Mouse (Mus musculus) heart, adult 11 months (tissue): Measurements from ENCODE around the gene Rtf1.

Experiments
- DNase-seq: peaks from one replicate; pipeline ENCODE4 v3.0.0; 2022

Rtf1 gene

DNA sequence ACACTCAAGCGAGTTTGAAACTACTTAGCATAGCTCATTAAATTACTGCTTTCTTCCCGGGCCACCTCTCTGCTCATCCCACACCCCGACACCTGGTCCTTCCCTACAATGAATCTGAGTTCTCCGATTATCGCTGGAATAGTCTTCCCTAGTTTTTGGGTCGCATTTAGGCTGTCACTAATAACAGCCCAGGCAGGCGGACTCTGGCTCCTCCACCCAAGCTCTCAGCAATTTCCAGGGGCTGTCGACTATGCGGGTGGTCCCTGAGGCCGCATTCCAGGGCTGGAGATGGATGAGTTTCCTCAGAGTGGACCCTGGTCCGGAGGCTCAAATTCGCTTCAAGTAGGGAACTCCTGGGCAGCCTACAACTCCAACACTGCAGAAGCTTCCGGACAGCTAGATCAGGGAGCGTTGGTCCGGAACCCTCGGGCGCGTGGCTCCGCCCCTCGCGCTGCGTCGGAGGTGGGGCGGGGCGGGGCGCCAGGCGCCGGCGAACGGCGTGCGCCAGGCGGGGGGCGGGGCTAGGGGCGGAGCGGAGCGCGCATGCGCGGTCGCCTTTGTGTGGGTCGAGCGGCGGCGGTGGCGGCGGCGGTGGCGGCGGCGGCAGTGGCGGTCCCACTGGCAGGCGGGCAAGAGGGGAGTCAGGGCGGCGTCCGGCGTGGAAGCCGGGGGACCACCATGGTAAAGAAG, at the start of gene Rtf1:
Gene Rtf1, plus strand, starts transcription at position 544 of the 690 bp plus-strand sequence.
- peak; percentile 99 for DNase-seq

DNA sequence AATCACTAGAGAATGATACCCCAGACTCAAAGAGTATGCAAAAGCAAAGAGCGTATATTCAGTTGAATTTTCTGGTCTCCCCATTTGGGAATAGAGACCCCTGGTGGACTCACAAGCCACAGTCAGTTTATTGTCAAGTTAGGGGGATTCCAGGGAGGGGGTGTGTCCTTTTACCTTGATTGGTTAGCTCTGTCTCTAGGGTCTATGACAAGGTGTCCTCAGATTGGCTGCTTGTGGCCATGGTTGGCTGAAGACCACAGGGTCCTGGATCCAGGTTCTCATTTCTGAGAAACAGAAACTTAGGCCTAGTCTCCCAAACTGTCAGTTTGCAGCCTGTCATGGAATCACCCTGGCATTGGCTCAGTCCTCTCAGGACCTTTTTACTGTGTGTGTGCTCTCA, 38.1 kb upstream of the Rtf1 start:
- peak; percentile 61 for DNase-seq

DNA sequence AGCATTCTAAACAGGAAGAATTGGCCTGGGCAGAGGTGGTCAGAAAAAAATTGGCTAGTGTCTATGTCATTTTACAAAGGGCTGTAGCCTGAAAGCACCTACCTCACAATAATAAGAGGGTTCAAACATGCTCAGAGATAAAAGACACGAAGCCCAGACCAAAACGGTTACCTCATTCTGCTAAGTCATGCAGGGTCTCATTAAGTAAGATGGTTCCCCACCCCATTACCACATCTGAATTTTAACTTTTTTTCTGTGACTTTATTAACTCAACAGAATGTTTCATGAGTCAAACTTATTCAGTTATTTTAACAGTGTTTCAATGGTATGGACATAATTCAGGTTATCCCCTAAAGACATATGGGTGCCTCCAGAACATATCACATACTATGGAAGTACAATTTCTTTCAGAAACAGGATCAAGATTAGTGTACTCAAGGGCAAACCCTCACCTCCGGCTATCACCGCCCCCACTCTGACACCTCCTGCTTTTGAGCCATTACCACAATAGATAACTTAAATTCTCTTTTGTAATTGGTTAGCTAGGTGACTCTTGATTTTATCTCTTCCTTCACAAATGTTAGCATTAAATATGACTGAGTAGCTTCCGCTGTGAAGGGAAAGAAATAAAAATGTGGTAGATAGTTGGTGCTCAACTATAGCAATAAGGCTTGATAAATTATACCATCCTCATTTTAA, 33.5 kb upstream of the Rtf1 start:
- DNase-seq, result no peak

DNA sequence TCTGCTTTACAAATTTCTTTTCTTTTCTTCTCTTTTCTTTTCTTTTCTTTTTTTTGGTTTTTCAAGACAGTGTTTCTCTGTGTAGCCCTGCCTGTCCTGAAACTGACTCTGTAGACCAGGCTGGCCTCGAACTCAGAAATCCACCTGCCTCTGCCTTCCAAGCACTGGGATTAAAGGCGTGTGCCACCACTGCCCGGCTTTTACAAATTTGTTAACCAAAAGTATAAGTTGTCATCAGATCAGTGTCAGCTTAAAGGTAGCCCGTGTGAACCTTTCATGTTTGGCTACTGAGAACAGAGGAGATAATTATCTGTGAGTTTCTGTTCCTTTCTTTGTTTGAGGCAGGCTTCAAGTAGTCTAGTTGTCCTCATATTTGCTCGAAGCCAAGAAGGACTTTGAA, 30.6 kb upstream of the Rtf1 start:
- DNase-seq, result peak; percentile 15

DNA sequence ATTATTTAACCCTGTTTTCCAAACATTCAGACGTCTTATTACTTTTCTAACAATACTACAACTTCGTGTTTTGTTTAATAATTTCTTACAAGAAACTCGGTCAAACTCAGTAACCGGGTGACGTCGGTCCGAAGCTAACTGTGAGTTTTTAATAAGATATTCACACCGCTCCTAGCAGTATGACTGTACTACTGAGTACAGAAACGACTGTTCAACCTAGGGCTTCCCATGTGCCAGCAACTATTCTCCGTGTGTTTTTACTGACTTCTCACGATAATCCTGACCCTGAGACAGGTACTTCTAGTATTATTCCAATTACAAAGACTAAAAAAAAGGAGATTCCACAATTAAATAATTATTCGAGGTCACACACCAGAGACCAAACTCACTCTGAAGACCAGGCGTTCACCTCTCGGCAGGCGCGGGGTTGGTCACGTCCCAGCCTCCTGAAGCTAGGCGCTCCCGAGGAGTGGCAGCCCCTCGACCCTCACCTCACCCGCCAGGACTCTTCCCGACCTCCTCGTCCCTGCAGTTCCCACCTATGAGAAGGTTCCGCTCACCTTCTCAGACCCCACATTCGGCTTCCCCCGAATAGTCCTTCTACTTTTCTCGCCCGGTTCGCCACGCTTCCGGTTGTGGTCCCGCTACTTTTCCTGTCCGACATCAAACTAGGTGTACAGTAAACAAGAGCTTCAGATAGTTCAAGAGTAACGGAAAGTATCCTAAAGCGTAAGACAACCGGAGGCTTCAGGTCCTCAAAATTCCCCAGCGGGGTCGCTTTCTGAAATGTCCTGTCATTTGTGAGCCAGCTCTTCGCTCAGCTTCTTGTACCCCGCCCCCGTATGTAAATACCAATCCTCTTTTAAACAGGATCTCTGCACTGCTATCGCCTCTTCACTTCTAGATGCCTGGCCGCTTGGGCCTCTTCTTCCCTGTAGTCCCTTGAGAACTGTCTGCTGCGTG, 12.4 kb upstream of the Rtf1 start, which contains the start of gene Ndufaf1:
Gene Ndufaf1, minus strand, starts transcription at position 608 of the 963 bp plus-strand sequence.
- peak; percentile 96 for DNase-seq

DNA sequence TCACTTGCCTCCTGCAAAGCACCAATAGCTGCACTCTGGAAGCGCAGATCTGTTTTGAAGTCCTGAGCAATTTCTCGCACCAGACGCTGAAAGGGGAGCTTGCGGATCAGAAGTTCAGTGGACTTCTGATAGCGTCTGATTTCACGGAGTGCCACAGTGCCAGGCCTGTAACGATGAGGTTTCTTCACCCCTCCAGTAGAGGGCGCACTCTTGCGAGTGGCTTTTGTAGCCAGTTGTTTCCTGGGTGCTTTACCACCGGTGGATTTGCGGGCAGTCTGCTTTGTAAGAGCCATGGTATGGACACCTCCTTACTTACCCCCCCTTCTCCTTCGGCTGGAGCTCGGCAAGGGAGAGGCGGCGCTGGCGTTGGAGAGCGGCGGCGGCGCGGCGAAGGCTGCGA, 9.1 kb upstream of the Rtf1 start:
- DNase-seq, result peak; percentile 33

DNA sequence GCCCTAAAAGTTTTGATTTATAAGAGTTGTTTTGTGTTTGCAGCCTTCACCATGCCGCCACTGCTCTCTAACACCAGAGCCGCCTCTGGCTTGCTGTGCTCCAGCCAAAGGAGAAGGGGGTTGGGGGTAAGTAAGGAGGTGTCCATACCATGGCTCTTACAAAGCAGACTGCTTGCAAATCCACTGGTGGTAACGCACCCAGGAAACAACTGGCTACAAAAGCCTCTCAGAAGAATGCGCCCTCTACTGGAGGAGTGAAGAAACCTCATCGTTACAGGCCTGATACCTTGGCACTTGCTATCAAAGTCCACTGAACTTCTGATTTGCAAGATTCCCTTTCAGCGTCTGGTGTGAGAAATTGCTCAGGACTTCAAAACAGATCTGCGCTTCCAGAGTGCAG, 5.9 kb upstream of the Rtf1 start:
- DNase-seq, result peak; percentile 60

DNA sequence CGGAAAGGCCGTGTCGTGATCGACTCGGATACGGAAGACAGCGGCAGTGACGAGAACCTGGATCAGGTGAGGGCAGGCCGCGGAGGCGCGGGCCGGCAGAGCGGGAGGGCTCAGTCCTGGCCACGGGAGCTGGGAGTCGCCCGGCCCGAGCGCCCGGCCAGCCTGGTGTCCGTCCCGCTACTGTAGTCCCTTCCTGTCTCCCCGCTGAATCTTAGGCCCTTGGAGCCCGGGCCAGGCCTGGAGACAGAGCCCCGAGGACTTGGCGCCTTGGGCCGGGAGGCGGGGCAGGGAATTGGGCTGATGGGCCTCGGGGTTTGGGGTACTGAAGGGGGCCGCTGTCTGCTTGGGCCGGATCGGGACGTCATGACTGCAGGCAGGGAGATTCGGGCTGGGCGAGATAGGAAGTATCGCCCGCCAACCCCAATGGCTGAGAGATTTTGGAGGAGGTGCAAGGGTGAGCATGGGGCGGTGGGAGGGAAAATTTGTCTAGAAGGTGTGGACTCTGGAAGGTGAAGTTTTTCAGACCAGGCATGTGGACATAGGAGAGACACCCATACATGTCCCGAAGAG, 432 bp downstream of the Rtf1 start:
- DNase-seq, result no peak

DNA sequence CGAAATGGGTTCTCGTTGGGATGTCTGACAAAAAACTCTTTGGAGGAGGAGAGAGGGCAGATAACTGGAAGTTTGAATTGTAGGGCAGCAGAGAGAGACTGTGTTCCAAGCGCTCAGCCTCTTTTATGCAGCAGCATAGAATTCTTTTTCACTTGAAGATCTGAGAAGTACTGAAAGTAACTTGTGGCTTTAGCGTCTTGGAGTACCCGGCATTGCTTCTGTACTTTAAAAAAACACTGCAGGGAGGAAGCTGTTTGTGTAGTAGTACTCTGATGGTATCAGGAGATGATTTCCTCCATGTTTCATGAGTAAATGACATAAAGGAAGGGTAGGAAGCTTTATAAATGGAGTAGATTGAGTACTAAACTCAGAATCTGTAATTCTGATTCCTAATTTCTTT, 963 bp downstream of the Rtf1 start:
- no peak for DNase-seq

DNA sequence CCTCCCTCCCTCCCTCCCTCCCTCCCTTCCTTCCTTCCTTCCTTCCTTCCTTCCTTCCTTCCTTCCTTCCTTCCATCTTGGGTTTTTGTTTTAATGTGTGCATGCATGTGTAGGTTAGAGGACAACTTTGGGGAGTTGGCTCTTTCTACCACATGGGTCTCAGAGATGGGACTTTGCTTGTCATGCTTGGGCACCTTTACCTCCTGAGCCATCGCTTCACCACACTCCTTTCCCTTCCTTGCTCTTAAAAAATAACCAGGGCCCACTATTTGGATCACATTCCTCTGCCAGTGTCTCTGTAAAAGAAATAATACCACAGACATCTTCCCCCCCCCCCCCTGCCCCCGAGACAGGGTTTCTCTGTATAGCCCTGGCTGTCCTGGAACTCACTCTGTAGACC, 8.8 kb downstream of the Rtf1 start:
- DNase-seq, result no peak

DNA sequence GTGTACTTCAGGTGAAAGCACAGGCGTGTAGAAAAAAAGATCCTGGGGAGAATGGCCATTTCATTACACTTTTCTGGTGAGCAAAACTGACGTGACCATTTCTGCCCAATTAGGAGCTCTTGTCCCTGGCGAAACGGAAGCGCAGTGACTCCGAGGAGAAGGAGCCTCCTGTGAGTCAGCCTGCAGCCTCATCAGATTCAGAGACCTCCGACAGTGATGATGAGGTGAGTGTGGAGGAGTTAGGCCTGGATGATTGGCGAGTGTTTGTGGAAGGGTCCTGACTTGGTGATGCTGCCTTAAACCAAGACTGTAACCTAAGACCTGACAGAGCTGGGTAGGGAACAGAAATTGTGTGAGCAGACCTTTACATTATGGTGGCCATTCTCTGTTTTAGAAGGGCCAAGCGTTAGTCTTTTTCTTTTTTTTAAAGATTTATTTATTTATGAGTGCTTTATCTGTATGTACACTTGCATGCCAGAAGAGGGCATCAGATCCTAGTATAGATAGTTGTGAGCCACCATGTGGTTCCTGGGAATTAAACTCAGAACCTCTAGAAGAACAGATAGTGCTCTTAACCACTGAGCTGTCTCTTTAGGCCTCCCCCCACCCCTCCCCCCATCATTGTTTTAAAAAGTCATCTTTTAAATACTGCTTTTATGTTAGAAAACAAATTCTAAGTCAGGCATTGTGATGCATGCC, 17.3 kb downstream of the Rtf1 start:
- DNase-seq, result peak; percentile 52

DNA sequence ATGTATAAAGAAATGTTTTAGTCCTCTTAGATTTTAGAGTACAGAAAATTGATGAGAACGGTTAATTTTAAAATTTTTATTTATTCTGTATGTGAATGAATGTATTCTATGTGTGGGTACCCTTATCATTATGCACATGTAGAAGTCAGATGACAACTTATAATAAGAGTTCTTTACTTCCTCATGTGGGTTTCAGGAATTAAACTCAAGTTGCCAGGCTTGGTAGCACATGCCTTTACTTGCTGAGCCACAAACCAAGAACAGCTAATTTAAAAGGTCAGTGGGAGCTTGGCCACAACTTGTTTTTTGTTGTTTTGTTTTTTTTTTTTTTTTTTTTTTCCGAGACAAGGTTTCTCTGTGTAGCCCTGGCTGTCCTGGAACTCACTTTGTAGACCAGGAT, 20.0 kb downstream of the Rtf1 start:
- no peak for DNase-seq

DNA sequence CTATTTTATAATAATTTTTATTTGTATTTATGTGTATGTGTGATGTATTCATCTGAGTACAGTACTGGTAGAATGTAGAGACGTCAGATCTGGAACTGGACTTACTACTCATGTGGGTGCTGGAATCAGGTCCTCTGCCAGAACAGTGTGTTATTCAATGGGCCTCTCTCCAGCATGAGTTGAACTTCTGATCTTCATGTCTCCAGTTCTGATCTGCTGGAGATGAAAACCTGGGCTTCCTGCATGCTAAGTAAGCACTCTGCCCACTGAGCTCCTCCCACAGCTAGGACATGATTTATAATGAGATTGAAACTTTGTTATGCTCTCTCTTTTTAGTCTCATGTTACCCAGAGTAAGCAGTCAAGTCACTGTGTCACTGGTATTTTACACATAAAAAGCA, 21.2 kb downstream of the Rtf1 start:
- peak; percentile 33 for DNase-seq

DNA sequence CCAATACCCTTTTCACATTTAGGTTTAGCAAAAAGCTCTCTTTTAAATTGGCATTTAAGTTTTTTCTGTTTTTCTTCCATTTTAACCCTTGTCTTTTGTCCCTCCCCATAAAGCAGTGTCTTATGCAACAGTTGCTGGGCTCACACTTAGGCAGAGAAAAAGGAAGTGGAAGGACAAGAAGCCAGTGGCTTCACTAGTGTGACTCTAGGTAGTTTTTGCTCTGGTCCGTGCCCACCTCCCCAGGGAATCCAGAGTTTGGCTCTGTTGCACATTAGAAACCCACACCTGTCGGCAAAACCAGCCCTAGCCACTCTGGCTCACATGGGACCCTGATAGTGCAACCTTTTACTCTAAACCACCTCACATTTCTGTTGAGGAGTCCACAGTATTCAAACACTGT, 23.6 kb downstream of the Rtf1 start:
- peak; percentile 72 for DNase-seq

DNA sequence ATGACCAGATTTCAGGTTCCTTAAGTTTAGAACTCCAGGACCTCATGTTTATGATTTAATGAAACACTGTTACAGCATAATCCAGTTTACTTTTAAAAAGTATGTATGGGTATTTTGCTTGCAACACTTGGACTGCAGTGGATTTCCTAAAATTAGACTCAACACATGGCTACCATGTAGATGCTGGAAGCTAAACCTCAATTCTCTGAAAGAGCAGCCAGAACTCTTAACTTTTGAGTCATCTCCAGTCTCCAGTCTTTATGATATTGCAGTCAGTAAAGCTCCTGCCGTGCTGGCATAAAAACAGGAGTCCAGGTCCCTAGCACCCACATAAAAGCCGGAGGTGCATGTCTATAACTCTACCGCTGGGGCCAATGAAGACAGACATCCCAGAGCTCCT, 25.1 kb downstream of the Rtf1 start:
- no peak for DNase-seq

DNA sequence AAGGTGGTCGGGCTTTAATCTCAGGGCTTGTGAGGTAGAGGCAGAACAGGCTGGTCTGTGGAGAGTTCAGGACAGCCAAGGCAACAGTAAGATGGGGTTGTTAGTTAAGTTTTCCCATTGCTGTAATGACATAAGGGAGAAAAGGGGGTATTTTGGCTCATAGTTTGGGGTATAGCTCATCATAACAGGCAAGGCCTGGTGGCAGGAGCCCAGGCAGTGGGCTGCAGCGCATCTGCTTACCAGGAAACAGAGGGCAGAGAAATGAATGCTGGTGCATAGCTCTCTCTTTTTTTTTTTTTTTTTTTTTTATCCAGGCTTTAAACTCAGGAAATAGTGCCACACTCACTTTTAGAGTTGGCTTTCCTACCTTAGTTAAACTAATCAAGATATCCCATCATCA, 28.3 kb downstream of the Rtf1 start:
- peak; percentile 79 for DNase-seq

DNA sequence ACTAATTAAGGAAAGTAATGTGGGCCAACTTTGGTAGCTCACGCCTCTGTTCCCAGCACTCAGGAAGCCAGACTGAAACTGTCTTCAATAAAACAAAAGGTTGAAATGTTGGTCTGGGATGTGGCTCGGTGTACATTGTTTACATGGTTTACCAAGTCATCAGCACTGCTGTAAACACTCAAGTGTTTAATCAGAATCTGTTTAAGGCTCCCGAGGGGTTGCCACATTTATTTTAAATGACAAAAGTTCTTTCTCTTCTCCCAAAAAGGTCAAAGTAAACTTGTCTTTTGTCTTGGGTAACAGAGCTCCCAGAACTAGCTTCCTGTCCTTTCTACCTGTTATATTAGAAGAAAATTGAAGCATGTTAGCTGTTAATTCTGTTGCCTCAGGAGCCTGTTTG, 32.8 kb downstream of the Rtf1 start:
- DNase-seq, result peak; percentile 16

DNA sequence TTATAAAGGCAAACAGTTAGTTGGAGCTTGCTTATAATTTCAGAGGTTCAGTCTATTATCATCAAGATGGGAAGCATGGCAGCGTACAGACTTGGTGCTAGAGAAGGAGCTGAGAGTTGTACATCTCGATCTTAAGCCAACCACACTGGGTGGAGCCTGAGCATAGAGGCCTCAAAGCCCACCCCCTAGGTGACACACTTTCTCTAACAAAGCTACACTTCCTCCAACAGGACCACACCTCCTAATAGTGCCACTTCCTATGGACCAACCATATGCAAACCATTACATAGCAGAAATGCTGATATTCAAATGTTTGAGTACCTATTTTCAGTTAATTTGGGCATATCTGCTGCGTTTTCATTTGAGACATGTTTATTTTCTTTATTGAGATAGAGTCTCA, 35.1 kb downstream of the Rtf1 start:
- DNase-seq, result peak; percentile 75

DNA sequence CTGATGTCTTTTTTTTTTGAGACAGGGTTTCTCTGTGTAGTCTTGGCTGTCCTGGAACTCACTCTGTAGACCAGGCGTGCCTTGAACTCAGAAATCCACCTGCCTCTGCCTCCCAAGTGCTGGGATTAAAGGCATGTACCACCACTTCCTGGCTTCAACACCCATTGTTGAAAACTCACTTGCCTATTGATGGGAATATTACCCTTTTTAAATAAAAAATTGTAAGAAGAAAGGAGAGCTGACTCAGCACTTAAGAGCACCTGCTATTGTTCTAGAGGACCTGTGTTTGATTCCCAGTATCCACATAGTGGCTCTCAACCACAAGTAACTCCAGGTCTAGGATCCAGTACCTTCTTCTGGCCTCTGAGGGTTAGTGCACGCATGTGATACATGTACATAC, 41.0 kb downstream of the Rtf1 start:
- peak; percentile 66 for DNase-seq

DNA sequence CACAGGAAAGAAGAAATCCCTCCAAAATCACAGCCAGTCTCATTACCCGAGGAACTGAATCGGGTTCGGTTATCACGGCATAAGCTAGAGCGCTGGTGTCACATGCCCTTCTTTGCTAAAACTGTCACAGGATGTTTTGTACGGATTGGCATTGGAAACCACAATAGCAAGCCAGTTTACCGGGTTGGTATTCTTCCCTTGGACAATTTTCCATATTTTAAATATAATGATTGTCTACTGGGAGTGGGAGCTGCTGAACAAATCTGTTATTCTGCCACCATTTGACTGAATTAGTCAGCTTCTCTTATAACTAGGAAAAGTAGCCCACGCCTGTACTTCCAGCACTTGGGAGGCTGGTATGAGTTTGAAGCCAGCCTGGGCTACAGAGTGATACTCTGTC, 46.2 kb downstream of the Rtf1 start:
- no peak for DNase-seq

DNA sequence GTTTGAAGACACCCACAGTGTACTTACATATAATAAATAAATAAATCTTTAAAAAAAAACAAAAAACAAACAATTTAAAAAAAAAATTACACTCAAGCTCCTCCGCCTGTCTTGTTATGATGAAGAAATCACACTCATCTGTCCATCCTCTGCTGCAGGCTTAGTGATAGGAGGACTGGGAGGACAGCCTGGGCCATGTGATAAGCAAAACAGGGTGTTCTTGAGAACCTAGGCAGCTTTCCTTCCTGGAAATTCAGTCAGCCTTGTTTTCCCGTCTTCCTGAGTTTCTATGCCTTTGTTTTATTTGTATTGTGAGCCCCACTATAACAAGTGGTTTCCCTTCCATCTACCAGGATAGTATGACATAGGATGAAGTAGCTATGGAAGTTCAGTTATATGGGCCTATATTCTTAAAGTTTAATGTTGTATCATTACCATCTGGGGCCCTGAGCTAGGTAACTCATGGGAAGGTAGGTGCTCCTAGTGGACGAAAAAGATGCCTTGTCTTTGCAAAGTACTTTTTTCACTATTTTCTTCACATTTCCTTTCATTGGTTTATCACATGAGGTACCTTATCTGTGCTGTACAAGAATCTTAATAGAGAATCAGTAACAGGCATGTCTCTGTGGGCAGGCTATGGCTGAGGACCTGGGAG, 53.0 kb downstream of the Rtf1 start:
- no peak for DNase-seq

DNA sequence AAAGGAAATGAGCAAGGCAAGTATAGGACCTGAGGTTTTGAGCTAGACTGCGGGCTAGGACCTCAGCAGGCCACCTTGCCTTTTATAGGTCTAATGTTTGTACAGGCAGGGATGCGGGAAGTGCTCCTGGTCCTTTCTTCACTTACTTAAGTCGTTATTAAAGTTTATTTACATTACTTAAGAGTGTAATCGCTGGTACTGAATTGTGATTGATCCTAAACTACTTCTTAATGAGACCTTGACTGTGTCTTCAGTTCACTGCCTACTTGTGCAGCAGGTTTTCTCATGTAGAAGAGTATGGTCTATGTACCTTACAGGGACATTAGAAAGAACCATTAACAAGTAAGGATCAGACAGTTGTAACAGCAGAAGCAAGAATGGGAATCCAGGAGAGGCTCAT, 55.9 kb downstream of the Rtf1 start:
- DNase-seq, result no peak
